Mouse (Mus musculus) c-Kit-positive CD71-positive TER-119-positive erythroid progenitor cells, embryonic 14.5 days (primary cell): ENCODE measurements around the gene Depdc5.
A peak's percentile ranks its signal among the peaks of the same experiment; 100 is the strongest.
"Not testable (repeated sequence)": the region's sequence is repeated elsewhere in the genome, so short reads cannot be mapped to it uniquely, and the experiment has no call there.

Source experiments
- DNase-seq: peaks from one replicate; pipeline ENCODE4 v3.0.0-alpha.2; 2013; ENCODE audit warnings: low spot score

Depdc5 gene

DNA sequence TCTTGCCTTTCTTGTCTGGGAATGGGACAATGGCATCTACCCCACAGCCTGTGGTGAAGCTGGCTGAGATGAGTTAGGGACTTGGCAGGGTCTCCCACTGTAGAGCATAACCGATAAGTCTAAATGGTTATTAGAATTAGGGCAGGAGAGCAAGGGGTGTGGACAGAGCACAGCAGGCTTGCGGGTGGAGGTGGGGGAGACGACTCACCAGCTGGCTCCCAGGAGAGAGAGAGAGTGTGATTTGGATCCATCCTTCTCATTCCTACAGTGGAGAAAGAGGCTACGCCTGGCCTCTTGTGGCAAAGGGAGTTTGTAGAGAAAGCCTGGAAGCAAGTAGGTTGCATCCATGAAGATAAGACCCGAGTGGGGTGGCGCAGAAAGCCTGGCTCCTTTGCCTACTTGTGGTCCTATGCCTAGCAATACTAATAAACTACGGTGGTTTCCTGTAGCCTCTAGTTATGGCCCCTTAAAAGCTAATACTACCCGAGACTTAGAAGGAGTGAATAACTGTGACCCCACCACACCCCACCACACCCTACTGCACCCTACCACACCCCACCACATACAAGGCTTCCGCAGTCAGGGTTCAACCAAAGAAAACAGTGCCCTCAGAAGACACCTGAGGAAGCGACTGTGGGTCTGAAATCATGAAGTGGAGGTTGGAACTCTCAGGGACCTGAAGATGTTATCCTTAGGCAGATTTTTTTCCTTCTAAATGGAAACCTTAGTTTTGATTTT is 168.7 kb downstream of the Depdc5 start:
- no peak for DNase-seq

GRCm38 (mm10) chr5:33033121-33033520 is 169.6 kb downstream of the Depdc5 start:
- DNase-seq = peak; percentile 86

GRCm38 (mm10) chr5:33033633-33034032 is 170.1 kb downstream of the Depdc5 start:
- peak; percentile 59 for DNase-seq

- peak; percentile 55 for DNase-seq
Observed at GRCm38 (mm10) chr5:33034100-33034499, 170.6 kb downstream of the Depdc5 start.

DNA sequence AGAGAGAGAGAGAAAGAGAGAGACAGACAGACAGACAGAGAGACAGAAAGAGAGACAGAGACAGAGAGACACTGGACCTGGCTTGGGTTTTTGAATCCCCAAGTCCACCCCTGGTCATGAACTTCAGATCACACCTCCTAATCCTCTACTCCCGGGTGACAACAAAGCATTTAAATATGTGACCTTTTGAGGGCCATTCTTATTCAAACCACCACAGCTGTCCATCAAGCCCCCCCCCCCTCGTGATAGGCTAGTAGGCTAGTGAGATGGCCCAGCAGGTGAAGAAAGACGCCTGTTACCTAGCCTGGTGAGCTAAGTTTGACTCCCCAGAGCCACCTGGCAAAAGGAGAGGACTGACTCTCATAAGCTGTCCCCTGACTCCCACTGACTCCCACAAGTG is 171.4 kb downstream of the Depdc5 start:
- DNase-seq = no peak

GRCm38 (mm10) chr5:33038656-33039509 is 175.4 kb downstream of the Depdc5 start:
- no peak for DNase-seq

DNA sequence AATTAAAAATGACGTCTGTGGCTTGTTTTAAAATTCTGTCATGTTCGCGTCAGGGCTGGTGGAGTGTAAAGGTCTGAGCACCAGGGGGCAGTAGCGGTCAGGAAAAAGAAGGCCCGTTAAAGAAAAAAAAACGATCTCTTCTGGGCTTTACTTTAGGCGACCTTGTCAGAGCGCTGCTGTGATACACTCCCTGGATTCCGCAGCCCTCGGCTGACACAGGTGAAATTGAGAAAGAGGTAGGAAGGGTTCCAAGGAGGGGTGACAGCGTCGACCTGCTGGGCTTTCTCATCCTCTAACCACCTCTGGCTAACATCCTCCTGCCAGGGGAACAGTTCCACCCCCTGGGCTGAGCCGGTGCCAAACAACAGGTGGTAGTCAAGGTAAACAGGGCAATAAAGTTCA is 176.0 kb downstream of the Depdc5 start:
- DNase-seq = peak; percentile 72

- DNase-seq = not testable (repeated sequence)
Observed at GRCm38 (mm10) chr5:33040735-33041134, 177.2 kb downstream of the Depdc5 start.

GRCm38 (mm10) chr5:33043397-33043796 is 179.9 kb downstream of the Depdc5 start:
- DNase-seq = no peak
